Mouse (Mus musculus) C2C12 (cell line): ENCODE data around the gene Uspl1. TPM values are rescaled to one million over a fixed set of nuclear protein-coding genes. Genes with fewer than 3 reads are reported as not detected.
A peak's percentile ranks its signal among the peaks of the same experiment; 100 is the strongest.

Experiments used
- H3K27me3 ChIP-seq: one replicate; pipeline ENCODE4 v1.6.1; 2011; ENCODE audit not compliant: control insufficient read depth, insufficient read depth, insufficient read length
- H3K36me3 ChIP-seq: one replicate; pipeline ENCODE4 v1.6.1; 2011; ENCODE audit not compliant: control insufficient read depth, insufficient read depth
- H3K4me3 ChIP-seq: one replicate; pipeline ENCODE4 v1.5.1; 2011; ENCODE audit warnings: mild to moderate bottlenecking, control low read depth; ENCODE audit not compliant: poor library complexity, insufficient read depth, severe bottlenecking
- H3K79me2 ChIP-seq: one replicate; pipeline ENCODE4 v1.6.1; 2011; ENCODE audit not compliant: control insufficient read depth, insufficient read depth
- H3K79me3 ChIP-seq: one replicate; pipeline ENCODE4 v1.6.1; 2011; ENCODE audit warnings: low read depth, control low read depth
- H3ac ChIP-seq: one replicate; pipeline ENCODE3; 2011; ENCODE audit warnings: low read depth; ENCODE audit not compliant: control insufficient read depth, insufficient read length
- CEBPB ChIP-seq: IDR thresholded peaks from one replicate; pipeline ENCODE4 v1.6.1; 2011; ENCODE audit warnings: low read depth, mild to moderate bottlenecking, control low read depth, moderate library complexity
- CTCF ChIP-seq: IDR thresholded peaks from one replicate; pipeline ENCODE4 v1.5.1; 2011; ENCODE audit not compliant: control insufficient read depth, insufficient read depth, insufficient read length
- FOSL1 ChIP-seq: IDR thresholded peaks from one replicate; pipeline ENCODE4 v1.8.0; 2011; ENCODE audit warnings: mild to moderate bottlenecking, low read length; ENCODE audit not compliant: poor library complexity, insufficient read depth, severe bottlenecking
- MAX ChIP-seq: IDR thresholded peaks from one replicate; pipeline ENCODE4 v1.6.1; 2011; ENCODE audit warnings: mild to moderate bottlenecking, control low read depth
- MYOD1 ChIP-seq: IDR thresholded peaks from one replicate; pipeline ENCODE4 v1.6.1; 2011; ENCODE audit warnings: low read depth; ENCODE audit not compliant: control insufficient read depth, insufficient read length
- MYOG ChIP-seq: IDR thresholded peaks from one replicate; pipeline ENCODE4 v1.6.1; 2011; ENCODE audit not compliant: control insufficient read depth, insufficient read length; ENCODE audit errors: extremely low read depth
- USF1 ChIP-seq: IDR thresholded peaks from one replicate; pipeline ENCODE4 v1.6.1; 2011; ENCODE audit warnings: low read depth, mild to moderate bottlenecking, control low read depth, moderate library complexity
- polyA plus RNA-seq: library from polyadenylated mRNA; unstranded; fragments of >200 nt; fragmentation: generic; extraction: Trizol; gene quantifications from one replicate; pipeline ENCODE4 v1.2.1, GENCODE M21; 2012; ENCODE audit warnings: missing spikeins

Uspl1 gene
- polyA plus RNA-seq, 1 experiment, result 17.8 TPM

DNA sequence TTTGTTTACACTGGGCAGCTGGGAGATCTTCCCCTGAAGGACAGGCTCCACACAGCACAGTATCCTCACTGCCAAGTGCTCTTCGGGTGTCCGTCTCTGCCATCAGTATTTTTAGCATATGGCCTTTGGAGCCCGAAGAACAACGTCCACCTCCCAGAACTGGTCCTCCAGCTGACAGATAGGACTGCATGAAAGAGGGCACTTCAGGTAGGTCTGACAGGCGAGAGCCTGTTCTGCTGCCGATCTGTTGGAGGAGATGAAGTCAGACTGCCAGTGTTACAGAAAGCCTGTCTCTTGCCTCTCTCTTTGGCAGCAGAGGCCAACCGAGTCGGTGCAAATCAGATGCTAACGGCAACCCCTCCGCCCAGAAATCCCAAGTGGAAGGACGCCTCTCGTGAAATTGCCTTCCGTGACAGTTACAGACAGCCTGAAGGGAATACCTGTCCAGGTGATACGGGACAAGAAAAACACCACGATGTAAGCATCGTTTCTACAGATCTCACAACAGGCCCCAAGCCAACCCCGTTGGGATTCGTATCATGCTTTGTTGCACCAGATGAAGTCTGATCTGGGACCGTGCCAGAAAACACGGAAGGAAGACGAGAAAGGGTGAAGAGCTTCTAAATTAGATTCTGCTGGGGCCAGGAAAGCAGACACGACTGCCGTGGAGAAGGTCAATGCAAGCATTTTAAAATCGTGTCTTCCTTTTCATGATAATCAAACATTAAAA is 53.2 kb downstream of the Uspl1 start:
- Histone ChIP-seq H3K79me3 (no peaks in the 10 kb centered on the region), H3K4me3 (no peak overlapping the region)

DNA sequence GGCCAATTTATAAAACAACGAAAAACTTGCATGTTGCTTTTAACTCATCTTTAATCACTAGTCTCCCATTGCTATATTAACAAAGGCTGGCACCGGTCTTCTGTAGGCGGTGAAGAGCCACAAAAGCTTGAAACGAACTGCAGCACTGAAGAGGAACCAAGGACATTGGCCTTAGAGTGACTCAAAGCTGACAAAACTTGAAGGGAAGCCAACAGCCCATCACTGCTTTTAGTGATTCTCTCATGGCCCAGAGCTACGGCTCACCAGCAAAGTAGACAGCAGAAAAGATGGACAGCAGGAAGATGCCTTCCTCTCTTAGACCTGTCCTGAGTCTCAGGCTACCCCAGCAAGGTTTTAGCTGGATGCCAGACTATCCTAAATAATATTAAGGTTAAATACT is 58.3 kb downstream of the Uspl1 start:
- Histone ChIP-seq H3K4me3 (no peak overlapping the region), H3ac (no peak overlapping the region), H3K79me3 (no peaks in the 10 kb centered on the region), H3K36me3 (no peaks in the 10 kb centered on the region), H3K27me3 (no peaks in the 10 kb centered on the region), H3K79me2 (no peaks in the 10 kb centered on the region)
- TF ChIP-seq FOSL1, result no peak
- TF ChIP-seq MYOG, result no peak
- no peak for TF ChIP-seq MAX
- no peak for TF ChIP-seq MYOD1
- TF ChIP-seq USF1, result no peak
- TF ChIP-seq CEBPB, result no peak

More for the DNA sequence above, 53.2 kb downstream of the Uspl1 start:
- TF ChIP-seq MAX (no peak), MYOG (no peak), CTCF (no peak), USF1 (no peak), FOSL1 (no peak), CEBPB (no peak), MYOD1 (no peak)
- Histone ChIP-seq H3ac (no peak overlapping the region), H3K36me3 (no peaks in the 10 kb centered on the region), H3K79me2 (no peaks in the 10 kb centered on the region), H3K27me3 (no peaks in the 10 kb centered on the region)

DNA sequence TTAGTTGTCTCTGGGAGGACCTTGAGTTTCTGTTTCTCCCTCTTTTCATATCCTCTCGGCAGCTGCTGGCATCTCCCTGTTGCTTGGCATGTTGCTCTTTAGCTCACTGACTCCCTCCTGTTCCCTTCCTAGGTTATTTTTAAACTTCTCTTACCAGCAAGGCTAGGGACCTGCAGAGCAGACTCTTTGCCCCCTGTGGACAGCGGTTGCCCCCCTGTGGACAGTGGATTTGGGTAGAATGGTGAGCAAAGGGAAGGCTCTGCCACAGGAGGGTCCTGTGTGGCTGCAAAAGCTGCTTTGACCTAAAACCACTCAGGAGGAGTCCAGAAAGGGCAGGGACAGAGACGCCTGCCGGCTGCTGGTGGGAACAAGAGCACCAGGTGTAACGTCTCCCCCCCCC is 58.9 kb downstream of the Uspl1 start:
- TF ChIP-seq MYOD1 (no peak), CTCF (no peak), CEBPB (no peak)
- no peaks in the 10 kb centered on the region for H3K79me2 ChIP-seq
- no peak overlapping the region for H3ac ChIP-seq
- no peaks in the 10 kb centered on the region for H3K79me3 ChIP-seq
- H3K4me3 ChIP-seq, result no peak overlapping the region
- no peaks in the 10 kb centered on the region for H3K27me3 ChIP-seq
- H3K36me3 ChIP-seq, result no peaks in the 10 kb centered on the region

DNA sequence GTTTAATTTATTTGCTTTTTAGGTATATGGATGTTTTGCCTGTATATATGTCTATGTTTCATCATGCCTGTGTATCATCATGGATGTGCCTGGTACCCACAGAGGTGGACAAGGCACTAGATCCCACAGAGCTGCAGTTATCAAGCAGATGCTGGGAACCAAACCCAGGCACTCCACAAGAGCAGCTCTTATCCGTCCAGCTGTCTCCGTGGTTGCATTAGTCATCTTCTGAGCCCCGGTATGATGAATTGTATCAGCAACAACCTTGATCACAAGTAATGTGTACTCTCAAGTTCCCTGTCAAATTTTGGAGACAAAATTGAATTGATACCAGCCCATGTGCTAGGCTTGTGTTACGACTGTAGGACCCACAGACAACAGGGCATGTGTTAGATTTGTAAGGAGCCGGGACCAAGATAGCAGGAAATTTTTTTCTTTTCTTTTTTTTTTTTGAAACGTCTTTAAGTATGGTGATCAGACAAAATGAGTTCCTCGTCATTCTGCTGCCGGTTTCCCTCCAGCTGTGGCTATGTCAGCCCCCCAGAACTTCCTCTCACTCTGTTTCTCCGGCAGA is 61.3 kb downstream of the Uspl1 start:
- no peaks in the 10 kb centered on the region for H3K79me2 ChIP-seq
- peak overlapping the region; percentile 25 for H3ac ChIP-seq
- TF ChIP-seq CTCF (no peak), FOSL1 (peak; percentile 10), MYOD1 (peak; percentile 97), MYOG (no peak)
- H3K27me3 ChIP-seq, result no peaks in the 10 kb centered on the region
- no peaks in the 10 kb centered on the region for H3K79me3 ChIP-seq
- no peaks in the 10 kb centered on the region for H3K36me3 ChIP-seq
- no peak overlapping the region for H3K4me3 ChIP-seq

- no peak for TF ChIP-seq USF1
- no peak for TF ChIP-seq FOSL1
- no peak for TF ChIP-seq MAX
- TF ChIP-seq CEBPB, result no peak
- TF ChIP-seq CTCF, result no peak
- TF ChIP-seq MYOD1, result no peak
- TF ChIP-seq MYOG, result no peak
These were observed 61.9 kb downstream of the Uspl1 start for GRCm38 (mm10) chr5:149245965-149246470.

More at GRCm38 (mm10) chr5:149245965-149246470, 61.9 kb downstream of the Uspl1 start:
- no peaks in the 10 kb centered on the region for H3K27me3 ChIP-seq
- H3ac ChIP-seq, result peak overlapping the region; percentile 25
- H3K4me3 ChIP-seq, result no peak overlapping the region
- H3K79me3 ChIP-seq, result no peaks in the 10 kb centered on the region
- no peaks in the 10 kb centered on the region for H3K36me3 ChIP-seq
- H3K79me2 ChIP-seq, result no peaks in the 10 kb centered on the region
